Mouse (Mus musculus) limb, embryonic 14.5 days (tissue): ENCODE measurements around the gene Chn2. TPM values are rescaled to one million over a fixed set of nuclear protein-coding genes. Genes with fewer than 3 reads are reported as not detected.
A peak's percentile ranks its signal among the peaks of the same experiment; 100 is the strongest.

Experiments
- ATAC-seq: fragments of 200-750 bp; cut with Nextera tagmentation; 2 replicates; pipeline ENCODE4 v1.8.0; 2017; ENCODE audit warnings: low read depth, moderate number of reproducible peaks, moderate TSS enrichment; ENCODE audit not compliant: low FRiP score
- DNase-seq: peaks from one replicate; pipeline ENCODE4 v3.0.0-alpha.2; 2015; ENCODE audit warnings: low spot score
- H3K27ac ChIP-seq: fragments of 300-500 bp; sonication (generic); replicated peaks from 2 replicates; pipeline ENCODE4 v1.5.1; 2014; ENCODE audit warnings: low read depth, mild to moderate bottlenecking, low read length, moderate library complexity, mixed read lengths
- H3K27me3 ChIP-seq: fragments of 300-500 bp; sonication (generic); 2 replicates; pipeline ENCODE4 v1.6.1; 2014; ENCODE audit warnings: low read length, mixed read lengths; ENCODE audit not compliant: control insufficient read depth, insufficient read depth
- H3K36me3 ChIP-seq: fragments of 300-500 bp; sonication (generic); 2 replicates; pipeline ENCODE4 v1.6.1; 2014; ENCODE audit warnings: mild to moderate bottlenecking, low read length, moderate library complexity, mixed read lengths; ENCODE audit not compliant: control insufficient read depth, insufficient read depth
- H3K4me1 ChIP-seq: fragments of 300-500 bp; sonication (generic); 2 replicates; pipeline ENCODE4 v1.6.1; 2014; ENCODE audit warnings: antibody characterized with exemption, low read length, mixed read lengths; ENCODE audit not compliant: control insufficient read depth, insufficient read depth
- H3K4me2 ChIP-seq: fragments of 300-500 bp; sonication (generic); replicated peaks from 2 replicates; pipeline ENCODE4 v1.6.1; 2014; ENCODE audit warnings: low read depth, mild to moderate bottlenecking, low read length, moderate library complexity; ENCODE audit not compliant: severe bottlenecking
- H3K4me3 ChIP-seq: fragments of 300-500 bp; sonication (generic); replicated peaks from 2 replicates; pipeline ENCODE4 v1.5.1; 2014; ENCODE audit warnings: low read length
- H3K9ac ChIP-seq: fragments of 300-500 bp; sonication (generic); 2 replicates; pipeline ENCODE4 v1.6.1; 2014; ENCODE audit warnings: mild to moderate bottlenecking, low read depth, low read length, moderate library complexity; ENCODE audit not compliant: severe bottlenecking
- H3K9me3 ChIP-seq: fragments of 300-500 bp; sonication (generic); 2 replicates; pipeline ENCODE4 v1.6.1; 2016; ENCODE audit warnings: low read length; ENCODE audit not compliant: control insufficient read depth
- POLR2A ChIP-seq: fragments of 200-500 bp; IDR thresholded peaks from 2 replicates; pipeline ENCODE4 v1.8.0; 2012; ENCODE audit warnings: inconsistent platforms, mild to moderate bottlenecking, moderate library complexity, borderline replicate concordance; ENCODE audit not compliant: insufficient read depth, insufficient read length; ENCODE audit errors: extremely low read depth
- WGBS: fragments of 180-500 bp; shearing (Covaris S2); extraction: QIAGEN DNeasy Blood & Tissue Kit; methylation state at CpG from one replicate; pipeline ENCODE4 v1.1.7; 2014; 5-methylcytosine and 5-hydroxymethylcytosine counted together
- polyA plus RNA-seq, 2 experiments: library from polyadenylated mRNA; depleted of rRNA in 1 of 2; stranded (reverse) in 1 of 2; unstranded in 1 of 2; fragments of >200 nt; fragmentation: Nextera tagmentation in 1 of 2; extraction: Ambion mirVana in 1 of 2; gene quantifications; 2 replicates each; pipeline versions ENCODE4 v1.2.1 to v1.2.3; 2012 to 2014

The Chn2 gene
- polyA plus RNA-seq, 2 experiments = 11.5 to 14.3 TPM

DNA sequence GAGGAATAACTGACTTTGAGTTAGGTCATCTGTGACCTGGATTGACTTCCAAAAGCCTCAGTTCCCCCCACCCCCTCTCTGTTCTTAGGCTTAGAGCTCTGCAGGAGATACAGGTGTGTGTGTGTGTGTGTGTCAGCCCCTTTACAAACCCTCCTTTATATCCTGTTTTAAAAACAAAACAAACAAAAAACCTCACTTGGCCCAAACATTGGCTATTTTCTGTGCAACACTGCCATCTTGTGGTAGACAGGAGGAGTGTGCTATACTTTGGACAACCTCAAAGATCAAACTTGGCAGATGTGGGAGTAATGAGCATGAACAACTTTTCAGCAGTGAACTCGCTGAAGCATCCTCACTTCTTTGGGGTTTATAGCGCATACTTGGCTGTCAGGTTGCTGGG, 189.5 kb downstream of the Chn2 start:
- no peaks in the 10 kb centered on the region for H3K36me3 ChIP-seq
- no peak overlapping the region for H3K9ac ChIP-seq
- DNase-seq (peak; percentile 58), ATAC-seq (peak; percentile 60; the same call in 1 of the 2 replicates)
- no peak overlapping the region for H3K4me3 ChIP-seq
- peaks cover 8% of the 10 kb centered on the region; the same call in 1 of the 2 replicates for H3K4me1 ChIP-seq
- no peak overlapping the region for H3K27ac ChIP-seq
- H3K9me3 ChIP-seq = no peaks in the 10 kb centered on the region
- H3K27me3 ChIP-seq = no peaks in the 10 kb centered on the region
- 3% methylated on average over 2 of the region's 2 CpGs for WGBS
- TF ChIP-seq POLR2A = no peak
- no peak overlapping the region for H3K4me2 ChIP-seq

DNA sequence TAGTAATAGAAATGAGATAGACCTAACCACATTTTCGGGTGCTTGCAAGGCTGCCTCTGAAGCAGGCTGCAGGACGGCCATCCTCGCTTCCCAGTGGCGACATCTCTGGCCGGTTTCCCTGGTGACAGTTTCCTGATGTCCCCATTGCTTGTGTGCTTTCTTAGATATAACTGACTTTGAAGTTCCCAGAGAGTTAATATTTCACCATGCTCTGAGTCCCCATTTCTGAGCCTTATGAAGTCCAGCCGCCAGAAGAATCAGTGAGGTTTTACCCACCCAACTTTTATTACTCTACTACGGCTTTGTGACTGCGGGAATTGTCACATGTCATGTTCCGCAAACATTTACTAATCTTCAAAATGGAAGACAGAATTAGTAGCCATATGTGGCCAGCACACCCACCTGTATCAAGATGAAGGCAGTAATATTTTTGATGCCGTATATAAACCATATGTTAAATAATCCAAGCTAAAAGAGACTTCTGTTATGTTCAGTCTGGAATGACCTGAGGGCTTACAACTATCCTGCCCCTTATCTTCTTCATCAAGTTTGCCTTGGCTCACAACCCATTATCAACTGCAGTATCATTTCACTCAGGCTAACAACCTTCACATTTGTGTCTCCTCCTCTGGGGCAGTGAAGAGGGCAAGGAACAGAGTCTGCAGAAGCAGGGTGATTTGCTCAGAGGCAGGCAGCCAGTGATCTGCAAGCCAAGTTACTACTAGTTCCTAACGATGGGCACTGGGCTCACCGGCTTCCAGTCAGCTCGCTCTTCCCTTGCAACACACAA, 192.6 kb downstream of the Chn2 start:
- no peak overlapping the region for H3K4me2 ChIP-seq
- H3K4me3 ChIP-seq = no peak overlapping the region
- peaks cover 8% of the 10 kb centered on the region; the same call in 1 of the 2 replicates for H3K4me1 ChIP-seq
- H3K9ac ChIP-seq = no peak overlapping the region
- ATAC-seq (no peak), DNase-seq (no peak)
- 78% methylated on average over 13 of the region's 13 CpGs for WGBS
- no peaks in the 10 kb centered on the region for H3K36me3 ChIP-seq
- no peaks in the 10 kb centered on the region for H3K27me3 ChIP-seq
- no peak for TF ChIP-seq POLR2A
- no peak overlapping the region for H3K27ac ChIP-seq
- no peaks in the 10 kb centered on the region for H3K9me3 ChIP-seq

DNA sequence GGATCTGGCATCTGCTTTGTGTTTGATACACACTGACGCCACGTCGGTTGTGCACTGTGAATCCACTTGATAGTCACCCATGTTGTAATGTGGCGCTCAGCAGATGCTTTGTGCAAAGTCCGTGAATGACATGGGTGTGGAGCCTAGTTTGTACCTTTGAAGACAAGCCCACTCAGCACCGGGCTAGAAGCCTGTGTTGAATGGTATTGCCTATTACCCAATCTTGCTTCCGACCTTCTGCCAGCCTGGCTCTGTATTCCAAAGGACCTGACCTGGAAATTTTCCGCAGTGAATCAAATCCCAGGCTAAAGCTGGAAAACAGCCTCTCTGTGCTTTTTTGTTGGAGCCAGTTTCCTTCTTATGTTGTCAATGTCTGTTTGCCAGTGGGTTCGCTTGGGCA, 197.1 kb downstream of the Chn2 start:
- H3K4me2 ChIP-seq = no peak overlapping the region
- no peak overlapping the region for H3K27ac ChIP-seq
- H3K9ac ChIP-seq = no peak overlapping the region
- H3K27me3 ChIP-seq = no peaks in the 10 kb centered on the region
- TF ChIP-seq POLR2A = no peak
- no peaks in the 10 kb centered on the region for H3K36me3 ChIP-seq
- no peak for ATAC-seq
- H3K9me3 ChIP-seq = no peaks in the 10 kb centered on the region
- no peak for DNase-seq
- 92% methylated on average over 9 of the region's 9 CpGs for WGBS
- no peak overlapping the region for H3K4me3 ChIP-seq
- no peaks in the 10 kb centered on the region for H3K4me1 ChIP-seq

DNA sequence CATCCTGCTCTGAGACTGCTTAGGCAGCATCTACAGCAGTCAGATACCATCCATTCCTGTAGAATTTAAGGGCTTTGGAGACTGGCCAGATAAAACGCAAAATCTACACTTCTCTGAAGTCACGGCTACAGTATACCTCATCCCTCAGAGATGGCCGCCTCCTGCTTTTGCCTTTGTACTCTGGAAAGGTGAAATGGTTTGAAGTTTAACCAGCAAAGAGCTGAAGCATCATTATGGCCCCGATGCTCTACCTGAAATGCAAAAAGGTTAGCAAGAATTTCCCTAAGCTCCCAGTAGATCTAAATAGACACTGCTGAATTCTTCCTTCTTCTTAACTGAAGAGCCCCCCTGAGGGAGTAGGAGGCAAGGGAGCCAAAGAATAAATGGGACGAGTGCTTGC, 202.4 kb downstream of the Chn2 start:
- no peak for DNase-seq
- no peak overlapping the region for H3K4me3 ChIP-seq
- H3K9me3 ChIP-seq = no peaks in the 10 kb centered on the region
- WGBS = 65% methylated on average over 5 of the region's 5 CpGs
- no peaks in the 10 kb centered on the region for H3K36me3 ChIP-seq
- no peaks in the 10 kb centered on the region for H3K27me3 ChIP-seq
- H3K9ac ChIP-seq = no peak overlapping the region
- H3K27ac ChIP-seq = no peak overlapping the region
- ATAC-seq = no peak
- no peak for TF ChIP-seq POLR2A
- no peak overlapping the region for H3K4me2 ChIP-seq
- peaks cover 5% of the 10 kb centered on the region; the same call in 1 of the 2 replicates for H3K4me1 ChIP-seq

DNA sequence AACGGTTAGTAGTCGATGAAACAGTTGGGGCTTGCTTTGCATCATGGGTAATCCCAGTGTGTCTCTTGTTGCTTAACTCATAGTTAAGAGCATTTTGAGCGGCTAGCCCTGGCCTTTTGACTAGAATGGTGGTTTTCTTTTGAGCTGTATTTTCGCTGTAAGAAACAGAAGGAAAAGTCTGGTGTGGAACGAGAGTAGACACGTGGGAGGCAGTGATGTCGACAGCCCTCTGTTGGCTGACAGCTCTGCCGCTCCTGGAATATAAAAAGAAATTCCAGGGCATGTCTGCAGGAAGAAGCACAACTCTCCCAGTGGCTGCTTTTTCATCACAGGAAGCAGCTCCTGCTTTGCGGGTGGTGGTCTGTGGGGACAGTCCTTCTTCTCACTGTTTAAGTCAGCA, 202.9 kb downstream of the Chn2 start:
- Histone ChIP-seq H3K27ac (no peak overlapping the region), H3K9me3 (no peaks in the 10 kb centered on the region), H3K36me3 (no peaks in the 10 kb centered on the region), H3K27me3 (no peaks in the 10 kb centered on the region), H3K4me2 (no peak overlapping the region), H3K4me1 (peaks cover 5% of the 10 kb centered on the region; the same call in 1 of the 2 replicates), H3K4me3 (no peak overlapping the region), H3K9ac (no peak overlapping the region)
- DNase-seq = no peak
- ATAC-seq = no peak
- no peak for TF ChIP-seq POLR2A
- 55% methylated on average over 9 of the region's 9 CpGs for WGBS
